Mouse (Mus musculus): ENCODE results near the gene Zfp1. TPM values are rescaled to one million over a fixed set of nuclear protein-coding genes. Genes with fewer than 3 reads are reported as not detected.

Zfp1 gene
- total and polyA plus RNA-seq, 3 experiments: 7.1 to 21.1 (median 10.9) TPM

DNA sequence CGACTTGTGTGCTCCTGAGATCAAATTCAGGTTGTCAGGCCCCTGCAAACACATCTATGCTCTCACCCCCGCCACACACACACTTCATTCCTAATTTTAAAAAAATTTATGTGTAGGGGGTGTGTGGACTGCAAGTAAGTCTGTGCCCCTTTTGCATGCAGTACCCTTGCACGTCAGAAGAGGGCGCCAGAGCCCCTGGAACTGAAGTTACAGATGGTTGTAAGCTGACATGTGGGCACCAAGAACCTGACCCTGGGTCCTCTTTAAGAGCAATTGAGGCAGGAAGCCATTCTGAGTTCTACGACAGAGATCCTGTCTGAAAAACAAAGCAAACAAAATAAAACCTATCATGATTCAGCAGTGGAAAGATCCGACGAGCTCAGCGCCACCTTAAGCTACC, 33.0 kb downstream of the Zfp1 start:
- Histone ChIP-seq H3K9me3 (replicated peaks) (peaks cover 5% of the 10 kb centered on the region; the same call in 1 of the 2 replicates), H3K4me1 (ENCODE audit: insufficient read depth, low read depth, low read length) (peaks cover 7% of the 10 kb centered on the region; the same call in 1 of the 2 replicates), H3K4me3 (ENCODE audit: low read depth, low read length) (no peak overlapping the region), H3K27me3 (ENCODE audit: insufficient read depth, low read length) (peaks cover 11% of the 10 kb centered on the region), H3K36me3 (replicated peaks) (peaks cover 11% of the 10 kb centered on the region)
- ATAC-seq (ENCODE audit: extremely low read depth, insufficient number of reproducible peaks, low FRiP score, poor library complexity, severe bottlenecking) (no peak), DNase-seq (ENCODE audit: low spot score) (no peak)
- TF ChIP-seq CTCF (IDR thresholded peaks at IDR 0.05; ENCODE audit: low read depth, low read length) (peak; percentile 60), GATA2 (IDR thresholded peaks at IDR 0.05; ENCODE audit: borderline replicate concordance, low read depth, low read length) (no peak)

DNA sequence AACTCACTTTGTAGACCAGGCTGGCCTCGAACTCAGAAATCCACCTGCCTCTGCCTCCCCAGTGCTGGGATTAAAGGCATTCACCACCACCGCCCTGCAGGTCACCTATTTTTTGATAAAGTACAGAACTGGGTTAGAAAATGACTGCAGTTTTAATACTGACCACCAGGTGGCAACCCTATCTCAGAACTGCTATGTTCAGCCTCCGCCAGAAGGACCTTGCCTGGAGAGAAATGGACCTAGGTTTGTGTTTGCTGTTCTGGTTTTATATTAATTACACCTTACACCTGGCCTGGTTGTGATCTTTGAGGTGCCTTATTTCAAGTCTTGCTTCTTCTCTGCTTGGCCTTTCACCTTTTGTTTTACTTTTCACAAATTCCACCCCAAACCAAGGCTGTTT, 34.9 kb downstream of the Zfp1 start:
- Histone ChIP-seq H3K4me1 (ENCODE audit: insufficient read depth, low read depth, low read length) (0 out of 2 replicates have a peak, but pooled peaks cover 5% of the 10 kb centered on the region), H3K4me3 (ENCODE audit: low read depth, low read length) (no peak overlapping the region), H3K36me3 (replicated peaks) (peaks cover 2% of the 10 kb centered on the region), H3K27me3 (ENCODE audit: insufficient read depth, low read length) (peaks cover 15% of the 10 kb centered on the region), H3K9me3 (replicated peaks) (peaks cover 5% of the 10 kb centered on the region; the same call in 1 of the 2 replicates)
- TF ChIP-seq GATA2 (IDR thresholded peaks at IDR 0.05; ENCODE audit: borderline replicate concordance, low read depth, low read length) (no peak), TAL1 (conservative IDR thresholded peaks at IDR 0.05; ENCODE audit: low read depth, low read length) (no peak), GATA1 (IDR thresholded peaks at IDR 0.05; ENCODE audit: borderline replicate concordance, low read length) (no peak), CTCF (IDR thresholded peaks at IDR 0.05; ENCODE audit: low read depth, low read length) (peak; percentile 46)
- ATAC-seq (ENCODE audit: extremely low read depth, insufficient number of reproducible peaks, low FRiP score, poor library complexity, severe bottlenecking) (peak; percentile 63), DNase-seq (ENCODE audit: low spot score) (peak; percentile 23)

DNA sequence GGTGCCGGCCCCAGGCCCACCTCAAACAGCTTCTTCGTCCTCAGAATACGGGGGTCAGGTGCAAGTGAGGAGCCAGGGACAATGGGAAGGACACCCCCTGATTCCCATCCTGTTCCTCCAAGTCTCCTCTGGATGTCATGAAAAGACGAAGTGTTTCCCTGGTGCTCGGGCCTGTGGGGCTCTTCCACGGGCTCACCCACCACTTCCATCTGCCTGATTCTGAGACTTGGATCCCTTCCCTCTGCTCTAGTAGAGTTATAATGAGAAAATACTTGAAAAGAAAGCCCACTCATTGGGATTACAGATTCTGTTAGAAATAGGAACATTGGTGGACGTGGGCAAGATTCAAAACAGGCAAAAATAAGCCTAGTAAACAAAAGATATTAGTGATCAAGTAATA, 35.6 kb downstream of the Zfp1 start:
- Histone ChIP-seq H3K9me3 (replicated peaks) (peaks cover 5% of the 10 kb centered on the region; the same call in 1 of the 2 replicates), H3K27me3 (ENCODE audit: insufficient read depth, low read length) (peaks cover 17% of the 10 kb centered on the region), H3K36me3 (replicated peaks) (no peaks in the 10 kb centered on the region), H3K4me3 (ENCODE audit: low read depth, low read length) (no peak overlapping the region), H3K4me1 (ENCODE audit: insufficient read depth, low read depth, low read length) (0 out of 2 replicates have a peak, but pooled peaks cover 5% of the 10 kb centered on the region)
- DNase-seq (ENCODE audit: low spot score) (no peak), ATAC-seq (ENCODE audit: extremely low read depth, insufficient number of reproducible peaks, low FRiP score, poor library complexity, severe bottlenecking) (no peak)
- TF ChIP-seq TAL1 (conservative IDR thresholded peaks at IDR 0.05; ENCODE audit: low read depth, low read length): no peak
- no peak for TF ChIP-seq GATA2 (IDR thresholded peaks at IDR 0.05; ENCODE audit: borderline replicate concordance, low read depth, low read length)
- no peak for TF ChIP-seq POLR2AphosphoS5 (IDR thresholded peaks at IDR 0.05; ENCODE audit: insufficient replicate concordance, low read depth, low read length)
- no peak for TF ChIP-seq CTCF (IDR thresholded peaks at IDR 0.05; ENCODE audit: low read depth, low read length)
- no peak for TF ChIP-seq GATA1 (IDR thresholded peaks at IDR 0.05; ENCODE audit: borderline replicate concordance, low read length)

DNA sequence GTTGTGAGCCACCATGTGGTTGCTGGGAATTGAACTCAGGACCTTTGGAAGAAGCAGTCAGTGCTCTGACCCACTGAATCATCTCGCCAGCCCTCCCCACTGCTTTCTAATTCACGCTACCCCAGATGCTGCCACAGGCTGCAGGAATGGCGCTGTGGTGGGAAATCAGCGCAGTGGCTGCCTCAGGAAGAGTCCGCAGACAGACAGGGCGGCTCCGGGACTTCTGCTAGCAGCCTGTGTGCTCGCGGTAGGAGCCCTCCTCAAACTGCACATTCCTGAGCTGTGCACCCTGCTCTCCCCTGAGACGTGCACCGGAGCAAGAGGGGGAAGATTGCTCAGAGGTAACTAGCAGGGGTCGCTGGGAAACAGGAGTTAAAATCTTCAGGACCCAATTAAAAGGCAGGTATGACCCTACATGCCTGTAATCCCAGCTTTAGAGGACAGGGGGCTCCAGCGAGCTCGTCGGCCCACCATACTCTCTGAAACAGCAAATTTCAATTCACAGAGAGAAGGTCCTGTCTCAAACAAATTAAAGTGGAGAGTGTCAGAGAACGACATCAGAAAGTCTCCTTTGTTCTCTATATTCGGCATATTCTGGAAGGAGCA, 37.3 kb downstream of the Zfp1 start:
- Histone ChIP-seq H3K36me3 (replicated peaks) (no peaks in the 10 kb centered on the region), H3K4me3 (ENCODE audit: low read depth, low read length) (no peak overlapping the region), H3K9me3 (replicated peaks) (peaks cover 5% of the 10 kb centered on the region; the same call in 1 of the 2 replicates), H3K4me1 (ENCODE audit: insufficient read depth, low read depth, low read length) (0 out of 2 replicates have a peak, but pooled peaks cover 5% of the 10 kb centered on the region), H3K27me3 (ENCODE audit: insufficient read depth, low read length) (peaks cover 17% of the 10 kb centered on the region)
- TF ChIP-seq GATA1 (IDR thresholded peaks at IDR 0.05; ENCODE audit: borderline replicate concordance, low read length): no peak
- TF ChIP-seq GATA2 (IDR thresholded peaks at IDR 0.05; ENCODE audit: borderline replicate concordance, low read depth, low read length): no peak
- no peak for TF ChIP-seq POLR2AphosphoS5 (IDR thresholded peaks at IDR 0.05; ENCODE audit: insufficient replicate concordance, low read depth, low read length)
- no peak for TF ChIP-seq TAL1 (conservative IDR thresholded peaks at IDR 0.05; ENCODE audit: low read depth, low read length)
- no peak for TF ChIP-seq CTCF (IDR thresholded peaks at IDR 0.05; ENCODE audit: low read depth, low read length)
- ATAC-seq (ENCODE audit: extremely low read depth, insufficient number of reproducible peaks, low FRiP score, poor library complexity, severe bottlenecking): no peak
- DNase-seq (ENCODE audit: low spot score): no peak

DNA sequence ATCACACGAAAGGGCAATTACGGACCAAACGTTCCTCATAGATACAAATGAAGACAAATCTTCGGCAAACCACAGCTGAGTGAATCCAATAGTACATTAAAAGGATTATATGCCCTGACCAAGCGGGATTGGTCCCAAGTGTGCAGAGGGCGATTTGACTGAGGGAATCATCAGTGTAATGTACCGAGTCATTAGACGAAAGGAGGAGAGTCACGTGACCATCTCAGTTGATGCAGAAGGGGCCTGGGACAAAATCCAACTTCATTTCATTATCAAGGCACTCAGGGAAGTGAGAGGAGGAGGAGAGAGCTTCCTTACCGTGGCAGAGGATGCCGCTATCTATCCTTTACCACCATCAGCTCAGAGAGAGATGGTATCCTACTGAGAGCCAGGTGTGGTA, 38.0 kb downstream of the Zfp1 start:
- peaks cover 4% of the 10 kb centered on the region; the same call in 1 of the 2 replicates for H3K9me3 ChIP-seq (replicated peaks)
- DNase-seq (ENCODE audit: low spot score) (no peak), ATAC-seq (ENCODE audit: extremely low read depth, insufficient number of reproducible peaks, low FRiP score, poor library complexity, severe bottlenecking) (no peak)
- H3K36me3 ChIP-seq (replicated peaks): no peaks in the 10 kb centered on the region
- no peak overlapping the region for H3K4me3 ChIP-seq (ENCODE audit: low read depth, low read length)
- H3K27me3 ChIP-seq (ENCODE audit: insufficient read depth, low read length): peaks cover 17% of the 10 kb centered on the region
- H3K4me1 ChIP-seq (ENCODE audit: insufficient read depth, low read depth, low read length): 0 out of 2 replicates have a peak, but pooled peaks cover 7% of the 10 kb centered on the region
- TF ChIP-seq GATA2 (IDR thresholded peaks at IDR 0.05; ENCODE audit: borderline replicate concordance, low read depth, low read length): no peak
- TF ChIP-seq CTCF (IDR thresholded peaks at IDR 0.05; ENCODE audit: low read depth, low read length): no peak
- TF ChIP-seq POLR2AphosphoS5 (IDR thresholded peaks at IDR 0.05; ENCODE audit: insufficient replicate concordance, low read depth, low read length): no peak
- TF ChIP-seq GATA1 (IDR thresholded peaks at IDR 0.05; ENCODE audit: borderline replicate concordance, low read length): no peak
- TF ChIP-seq TAL1 (conservative IDR thresholded peaks at IDR 0.05; ENCODE audit: low read depth, low read length): no peak

DNA sequence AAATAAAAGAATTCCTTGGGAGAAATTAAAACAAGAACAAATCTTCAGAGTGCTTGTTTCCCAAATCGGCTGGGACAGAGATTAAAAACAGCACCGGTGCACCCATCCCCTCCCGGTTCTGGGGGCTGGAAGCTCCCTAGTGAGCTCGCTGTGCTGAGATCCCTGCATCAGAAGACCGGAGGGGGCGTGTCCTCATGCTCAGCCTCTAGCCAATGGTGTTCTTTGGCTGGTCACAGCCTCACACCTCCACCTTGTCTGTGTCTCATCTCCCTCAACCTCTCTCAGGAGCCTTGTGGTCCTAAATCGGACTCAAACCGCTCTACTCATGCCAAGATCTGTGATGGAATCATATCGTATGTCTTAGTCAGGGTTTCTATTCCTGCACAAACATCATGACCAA, 39.3 kb downstream of the Zfp1 start:
- ATAC-seq (ENCODE audit: extremely low read depth, insufficient number of reproducible peaks, low FRiP score, poor library complexity, severe bottlenecking) (no peak), DNase-seq (ENCODE audit: low spot score) (no peak)
- H3K4me3 ChIP-seq (ENCODE audit: low read depth, low read length): no peak overlapping the region
- peaks cover 25% of the 10 kb centered on the region for H3K27me3 ChIP-seq (ENCODE audit: insufficient read depth, low read length)
- H3K9me3 ChIP-seq (replicated peaks): no peaks in the 10 kb centered on the region
- H3K4me1 ChIP-seq (ENCODE audit: insufficient read depth, low read depth, low read length): 0 out of 2 replicates have a peak, but pooled peaks cover 7% of the 10 kb centered on the region
- TF ChIP-seq CTCF (IDR thresholded peaks at IDR 0.05; ENCODE audit: low read depth, low read length) (no peak), GATA1 (IDR thresholded peaks at IDR 0.05; ENCODE audit: borderline replicate concordance, low read length) (no peak), GATA2 (IDR thresholded peaks at IDR 0.05; ENCODE audit: borderline replicate concordance, low read depth, low read length) (no peak), POLR2AphosphoS5 (IDR thresholded peaks at IDR 0.05; ENCODE audit: insufficient replicate concordance, low read depth, low read length) (no peak), TAL1 (conservative IDR thresholded peaks at IDR 0.05; ENCODE audit: low read depth, low read length) (no peak)
- no peaks in the 10 kb centered on the region for H3K36me3 ChIP-seq (replicated peaks)
